Mouse (Mus musculus) adrenal gland, postnatal 4 days (tissue): ENCODE measurements around the gene Dot1l. TPM values are rescaled to one million over a fixed set of nuclear protein-coding genes. Genes with fewer than 3 reads are reported as not detected.

Experiments
- DNase-seq, 2 experiments: peaks; one replicate each; pipeline ENCODE4 v3.0.0; 2021 to 2022; ENCODE audit warnings: low spot score in 2 of 2, mixed read lengths in 2 of 2
- long read RNA-seq, 2 experiments: library from polyadenylated mRNA; stranded (forward); transcript quantifications; one replicate each; pipeline ENCODE4 v2.0.0; 2021
- total RNA-seq, 2 experiments: library from RNA; stranded (reverse); gene quantifications; 2 replicates each; pipeline ENCODE4 v1.2.3; 2021

Dot1l gene
- 10 to 100 TPM; 81.2 to 83.2 TPM for total RNA-seq
- long read RNA-seq, experiment 1, partial matches to known transcripts, result 19 of 36 reads
- long read RNA-seq, experiment 1, other reads (novel, unspliced or antisense), result 17 of 36 reads
- long read RNA-seq, experiment 2, partial matches to known transcripts, result 26 of 45 reads
- long read RNA-seq, experiment 2, other reads (novel, unspliced or antisense), result 19 of 45 reads

- DNase-seq, result peak; percentile 95 to 97
Observed at GRCm38 (mm10) chr10:80754594-80755290, at the start of gene Dot1l. Dot1l (plus strand) TSS chr10:80755206.

- no peak for DNase-seq
Observed at GRCm38 (mm10) chr10:80705479-80705878, 49.5 kb upstream of the Dot1l start.

GRCm38 (mm10) chr10:80710834-80711233 is 44.2 kb upstream of the Dot1l start:
- no peak for DNase-seq

- no peak for DNase-seq
Observed at GRCm38 (mm10) chr10:80717281-80717680, 37.7 kb upstream of the Dot1l start.

- DNase-seq, result no peak
Observed at GRCm38 (mm10) chr10:80727369-80728127, 27.5 kb upstream of the Dot1l start.

- no peak for DNase-seq
Observed at GRCm38 (mm10) chr10:80732611-80733101, 22.4 kb upstream of the Dot1l start.

GRCm38 (mm10) chr10:80736731-80737130 is 18.3 kb upstream of the Dot1l start:
- no peak for DNase-seq

- DNase-seq, result no peak
Observed at GRCm38 (mm10) chr10:80738657-80739056, 16.3 kb upstream of the Dot1l start.

- no peak for DNase-seq
Observed at GRCm38 (mm10) chr10:80741146-80741545, 13.9 kb upstream of the Dot1l start.

- DNase-seq, result no peak
Observed at GRCm38 (mm10) chr10:80741634-80742179, 13.3 kb upstream of the Dot1l start.

- peak; percentile 87 to 95 for DNase-seq
Observed at GRCm38 (mm10) chr10:80742180-80742978, 12.6 kb upstream of the Dot1l start, which contains the start of gene Ap3d1. Ap3d1 (minus strand) TSS chr10:80742264.

- DNase-seq, result no peak
Observed at GRCm38 (mm10) chr10:80744262-80744661, 10.7 kb upstream of the Dot1l start.

- DNase-seq, result peak in 1 of 2 experiments; percentile 62
Observed at GRCm38 (mm10) chr10:80747410-80747809, 7.6 kb upstream of the Dot1l start.

GRCm38 (mm10) chr10:80748609-80749008 is 6.4 kb upstream of the Dot1l start:
- no peak for DNase-seq

- no peak for DNase-seq
Observed at GRCm38 (mm10) chr10:80751188-80751832, 3.7 kb upstream of the Dot1l start.

- peak in 1 of 2 experiments; percentile 72 for DNase-seq
Observed at GRCm38 (mm10) chr10:80752079-80752625, 2.9 kb upstream of the Dot1l start.

GRCm38 (mm10) chr10:80755291-80756015 is 447 bp downstream of the Dot1l start:
- no peak for DNase-seq

- no peak for DNase-seq
Observed at GRCm38 (mm10) chr10:80756099-80756498, 1.1 kb downstream of the Dot1l start.

- DNase-seq, result no peak
Observed at GRCm38 (mm10) chr10:80756509-80756908, 1.5 kb downstream of the Dot1l start.
